Comparison of ENCODE assay signal across 27 mouse cellular contexts in the genomic region with DNA sequence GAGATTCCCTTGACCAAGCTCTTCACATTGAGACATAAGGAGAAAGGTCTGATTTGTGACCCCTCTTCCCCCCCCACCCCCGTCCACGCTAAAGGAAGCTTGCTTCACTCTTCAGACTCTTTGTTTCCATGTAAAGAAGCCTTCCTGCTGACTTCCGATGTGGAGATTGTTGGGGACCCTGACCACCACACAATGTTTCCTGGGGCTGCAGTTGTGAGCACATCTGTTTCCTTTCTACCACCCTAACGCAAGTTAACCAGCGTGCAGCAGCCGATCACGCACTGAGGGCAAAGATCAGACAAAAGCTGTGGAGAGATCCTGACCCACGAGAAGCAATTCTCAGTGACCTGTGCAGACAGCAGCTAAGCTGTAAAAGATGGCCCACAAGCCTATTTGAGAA. TPM values are rescaled to one million over a fixed set of nuclear protein-coding genes. Genes with fewer than 3 reads are reported as not detected.
DNase-seq lines count a peak whose midpoint lies in the region; ATAC-seq and TF ChIP-seq lines count a peak whose summit lies in the region.
"Had no signal": no experiment of that assay in that cellular context is flagged by ENCODE, and none has a peak within 500 bp of the region (broad histone marks: within the 10 kb centered on the region; RNA-seq: fewer than 3 reads in every experiment).

No protein-coding gene starts in this region.

- peak; percentile 14 for DNase-seq in hindbrain, embryonic 10.5 days (ENCODE audit: low spot score)
- DNase-seq in hindbrain, postnatal 0 days (ENCODE audit: low spot score), result no peak
- DNase-seq in neural tube, embryonic 10.5 days (ENCODE audit: extremely low spot score, low spot score), result peak; percentile 22
- peak; percentile 23 for DNase-seq in kidney, postnatal 10 days
- no peak for DNase-seq in adrenal gland, postnatal 4 days (ENCODE audit: low spot score in 2 of 2)
- no peak for DNase-seq in c-Kit-positive CD71-positive TER-119-positive erythroid progenitor cells, embryonic 14.5 days (ENCODE audit: low spot score)
- no peak for DNase-seq in adrenal gland, adult 8-10 months
- DNase-seq: adrenal gland, postnatal 25 days; cerebellum, adult 2 months; heart, adult 18-20 months; heart, postnatal 36 days; left cerebral cortex, postnatal 4 days; lung, adult 18-20 months; midbrain, embryonic 14.5 days; right cerebral cortex, postnatal 14 days; spleen, adult 18-20 months; thymus, postnatal 4 days had no signal

- no peak overlapping the region for H3K9ac ChIP-seq in hindbrain, postnatal 0 days (replicated peaks; ENCODE audit: low read length)
- no peak overlapping the region for H3K9ac ChIP-seq in neural tube, embryonic 15.5 days (replicated peaks)
- H3K9ac ChIP-seq: forebrain, embryonic 12.5 days; heart, embryonic 13.5 days had no signal

- peaks cover 7% of the 10 kb centered on the region; the same call in 1 of the 2 replicates for H3K4me1 ChIP-seq in hindbrain, embryonic 10.5 days (replicated peaks)
- no peaks in the 10 kb centered on the region for H3K4me1 ChIP-seq in hindbrain, postnatal 0 days (ENCODE audit: insufficient read depth, low read length)
- 0 out of 2 replicates have a peak, but pooled peaks cover 3% of the 10 kb centered on the region for H3K4me1 ChIP-seq in neural tube, embryonic 15.5 days
- H3K4me1 ChIP-seq: heart, embryonic 13.5 days had no signal

- no peak for TF ChIP-seq CTCF in hindbrain, postnatal 0 days (IDR thresholded peaks at IDR 0.05; ENCODE audit: low read depth)

- WGBS in hindbrain, embryonic 10.5 days, result 51% methylated on average over 8 of the region's 8 CpGs
- WGBS in hindbrain, postnatal 0 days, result 55% methylated on average over 8 of the region's 8 CpGs
- 49% methylated on average over 8 of the region's 8 CpGs for WGBS in neural tube, embryonic 15.5 days

- H3K9me3 ChIP-seq in hindbrain, embryonic 10.5 days, result no peaks in the 10 kb centered on the region
- no peaks in the 10 kb centered on the region for H3K9me3 ChIP-seq in hindbrain, postnatal 0 days (ENCODE audit: low read length)
- H3K9me3 ChIP-seq in neural tube, embryonic 15.5 days (replicated peaks), result no peaks in the 10 kb centered on the region
- H3K9me3 ChIP-seq: forebrain, embryonic 12.5 days; G1E; heart, embryonic 13.5 days had no signal

- H3K4me3 ChIP-seq in hindbrain, embryonic 10.5 days, result no peak overlapping the region
- H3K4me3 ChIP-seq in hindbrain, postnatal 0 days (ENCODE audit: low read length), result no peak overlapping the region
- H3K4me3 ChIP-seq in neural tube, embryonic 15.5 days (replicated peaks), result no peak overlapping the region
- H3K4me3 ChIP-seq: forebrain, embryonic 12.5 days; heart, embryonic 13.5 days; left cerebral cortex, adult 2 months had no signal

- no peaks in the 10 kb centered on the region for H3K27me3 ChIP-seq in hindbrain, embryonic 10.5 days (ENCODE audit: insufficient read depth, poor library complexity, severe bottlenecking)
- H3K27me3 ChIP-seq in hindbrain, postnatal 0 days (ENCODE audit: insufficient read depth, low read length), result no peaks in the 10 kb centered on the region
- H3K27me3 ChIP-seq in neural tube, embryonic 15.5 days (replicated peaks), result no peaks in the 10 kb centered on the region
- H3K27me3 ChIP-seq: forebrain, embryonic 12.5 days had no signal

- no peak for ATAC-seq in hindbrain, postnatal 0 days
- ATAC-seq in neural tube, embryonic 15.5 days (ENCODE audit: low FRiP score), result no peak
- ATAC-seq: activated CD4-positive, CD25-positive, alpha-beta regulatory T cell, adult 4 months; hindbrain, embryonic 16.5 days; intestine, postnatal 0 days had no signal

- no peak overlapping the region for H3K4me2 ChIP-seq in hindbrain, postnatal 0 days (ENCODE audit: low read depth, low read length)
- H3K4me2 ChIP-seq in neural tube, embryonic 15.5 days, result no peak overlapping the region
- H3K4me2 ChIP-seq: forebrain, embryonic 12.5 days; heart, embryonic 13.5 days; liver, embryonic 11.5 days had no signal

- no peaks in the 10 kb centered on the region for H3K36me3 ChIP-seq in hindbrain, embryonic 10.5 days
- no peaks in the 10 kb centered on the region for H3K36me3 ChIP-seq in hindbrain, postnatal 0 days (ENCODE audit: insufficient read depth, low read length)
- no peaks in the 10 kb centered on the region for H3K36me3 ChIP-seq in neural tube, embryonic 15.5 days
- H3K36me3 ChIP-seq: forebrain, embryonic 12.5 days; G1E; heart, embryonic 13.5 days had no signal

- H3K27ac ChIP-seq in hindbrain, embryonic 10.5 days, result peak overlapping the region; percentile 16; the same call in 1 of the 2 replicates
- no peak overlapping the region for H3K27ac ChIP-seq in hindbrain, postnatal 0 days
- H3K27ac ChIP-seq in neural tube, embryonic 15.5 days (replicated peaks), result no peak overlapping the region
- H3K27ac ChIP-seq: forebrain, embryonic 12.5 days; heart, embryonic 13.5 days; left cerebral cortex, adult 2 months; macrophage had no signal

RNA-seq across cellular contexts. Expression of a gene that starts 24.8 kb away (rescaled TPM):
- 2.9 and 5.0 TPM in 2 replicates for polyA plus RNA-seq in hindbrain, embryonic 10.5 days (2016; fragmentation: Nextera tagmentation; extraction: Ambion mirVana)
- total RNA-seq in hindbrain, postnatal 0 days (2014; rRNA removed), result 1.4 and 1.6 TPM in 2 replicates
- polyA plus RNA-seq in hindbrain, postnatal 0 days (2015; fragmentation: Nextera tagmentation; extraction: Ambion mirVana), result 1.4 and 1.6 TPM in 2 replicates
- polyA plus RNA-seq in neural tube, embryonic 15.5 days (2015; fragmentation: Nextera tagmentation; extraction: Ambion mirVana), result 21.2 and 23.1 TPM in 2 replicates
- 10 to 100 TPM in 1 of 2 experiments, 1 to 10 TPM in 1; 8.5 to 15.4 TPM for total RNA-seq in adrenal gland, postnatal 4 days (2021)
- 1 to 10 TPM in 2 of 4 experiments, under 1 TPM in 2; 0.28 to 1.2 (median 0.84) TPM for total RNA-seq in adrenal gland, adult 8-10 months (2022)
- total RNA-seq: G1E; heart, adult 18-20 months had no signal
- polyA plus RNA-seq: activated CD4-positive, CD25-positive, alpha-beta regulatory T cell, adult 4 months; G1E; macrophage had no signal

RNA-seq across cellular contexts. Expression of a gene that starts 54.2 kb away (rescaled TPM):
- 12.1 and 12.8 TPM in 2 replicates for polyA plus RNA-seq in hindbrain, embryonic 10.5 days (2016; fragmentation: Nextera tagmentation; extraction: Ambion mirVana)
- total RNA-seq in hindbrain, postnatal 0 days (2014; rRNA removed), result 8.5 and 11.3 TPM in 2 replicates
- 10.8 and 11.3 TPM in 2 replicates for polyA plus RNA-seq in hindbrain, postnatal 0 days (2015; fragmentation: Nextera tagmentation; extraction: Ambion mirVana)
- 12.4 and 13.9 TPM in 2 replicates for polyA plus RNA-seq in neural tube, embryonic 15.5 days (2015; fragmentation: Nextera tagmentation; extraction: Ambion mirVana)
- 10 to 100 TPM; 19.5 to 21.0 TPM for total RNA-seq in adrenal gland, postnatal 4 days (2021)
- 10 to 100 TPM; 11.2 to 20.5 (median 17.5) TPM for total RNA-seq in adrenal gland, adult 8-10 months (2022)

Comparison
In these comparisons a context has a peak if more than half of its experiments do, and no peak if none do; other contexts are left out.
1. DNase-seq: peak in hindbrain, embryonic 10.5 days (single experiment), neural tube, embryonic 10.5 days (single experiment) and kidney, postnatal 10 days (single experiment); none in hindbrain, postnatal 0 days (single experiment), adrenal gland, postnatal 4 days (0 of 2), c-Kit-positive CD71-positive TER-119-positive erythroid progenitor cells, embryonic 14.5 days (single experiment) and adrenal gland, adult 8-10 months (single experiment).